Mouse (Mus musculus): ENCODE measurements around the gene Apopt1. TPM values are rescaled to one million over a fixed set of nuclear protein-coding genes. Genes with fewer than 3 reads are reported as not detected.

Apopt1 gene
- polyA plus RNA-seq, 1 experiment from 2014 or later, result 57.4 TPM

GRCm38 (mm10) chr12:111760306-111760908, 47.3 kb downstream of the Apopt1 start:
- peaks cover 3% of the 10 kb centered on the region; the same call in 1 of the 2 replicates for H3K27me3 ChIP-seq (ENCODE audit: low read depth, poor library complexity, severe bottlenecking)
- peaks cover 25% of the 10 kb centered on the region for H3K36me3 ChIP-seq
- 92% methylated on average over 7 of the region's 7 CpGs for WGBS
- peak overlapping the region; percentile 97; the same call in 1 of the 2 replicates for H3K4me3 ChIP-seq
- DNase-seq (ENCODE audit: low spot score), result no peak
- no peaks in the 10 kb centered on the region for H3K9me3 ChIP-seq (replicated peaks)
- peaks cover 36% of the 10 kb centered on the region for H3K4me1 ChIP-seq
- no peak overlapping the region for H3K27ac ChIP-seq

DNA sequence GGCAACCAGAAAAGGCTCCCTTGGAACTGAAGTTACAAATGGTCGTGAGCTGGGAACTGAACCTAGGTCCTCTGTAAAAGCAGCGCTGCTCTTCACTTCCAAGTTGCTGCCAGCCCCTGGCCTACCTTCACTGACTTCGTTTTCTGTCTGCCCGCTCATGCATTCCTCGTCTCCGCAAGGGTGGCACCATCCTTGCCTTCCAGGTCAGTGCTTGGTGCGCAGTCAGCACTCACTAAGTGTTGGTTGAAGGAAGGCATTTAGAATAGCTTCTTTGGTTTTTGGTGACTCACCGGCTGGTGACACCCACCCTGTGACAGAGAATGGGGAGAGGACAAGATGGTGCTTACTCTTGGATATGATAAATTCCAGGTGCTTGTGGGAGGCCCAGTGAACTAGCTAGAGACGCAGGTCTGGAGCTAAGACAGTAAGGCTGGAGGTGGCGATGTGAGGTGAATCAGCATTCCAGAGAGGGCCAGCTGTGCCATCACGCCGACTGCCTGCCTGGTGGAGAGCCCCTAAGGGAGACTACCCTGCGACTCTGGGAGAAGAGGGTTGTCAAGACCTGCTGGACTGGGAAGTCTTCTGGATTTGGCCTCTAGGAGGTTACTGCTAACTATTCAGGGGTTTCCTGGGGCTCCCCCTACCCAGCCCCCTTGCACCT, 49.7 kb downstream of the Apopt1 start:
- no peaks in the 10 kb centered on the region for H3K9me3 ChIP-seq (replicated peaks)
- no peaks in the 10 kb centered on the region for H3K27me3 ChIP-seq (ENCODE audit: low read depth, poor library complexity, severe bottlenecking)
- H3K4me1 ChIP-seq, result peaks cover 28% of the 10 kb centered on the region
- H3K36me3 ChIP-seq, result peaks cover 33% of the 10 kb centered on the region
- no peak overlapping the region for H3K4me3 ChIP-seq
- no peak overlapping the region for H3K27ac ChIP-seq
- DNase-seq (ENCODE audit: low spot score), result no peak
- 95% methylated on average over 13 of the region's 13 CpGs for WGBS

DNA sequence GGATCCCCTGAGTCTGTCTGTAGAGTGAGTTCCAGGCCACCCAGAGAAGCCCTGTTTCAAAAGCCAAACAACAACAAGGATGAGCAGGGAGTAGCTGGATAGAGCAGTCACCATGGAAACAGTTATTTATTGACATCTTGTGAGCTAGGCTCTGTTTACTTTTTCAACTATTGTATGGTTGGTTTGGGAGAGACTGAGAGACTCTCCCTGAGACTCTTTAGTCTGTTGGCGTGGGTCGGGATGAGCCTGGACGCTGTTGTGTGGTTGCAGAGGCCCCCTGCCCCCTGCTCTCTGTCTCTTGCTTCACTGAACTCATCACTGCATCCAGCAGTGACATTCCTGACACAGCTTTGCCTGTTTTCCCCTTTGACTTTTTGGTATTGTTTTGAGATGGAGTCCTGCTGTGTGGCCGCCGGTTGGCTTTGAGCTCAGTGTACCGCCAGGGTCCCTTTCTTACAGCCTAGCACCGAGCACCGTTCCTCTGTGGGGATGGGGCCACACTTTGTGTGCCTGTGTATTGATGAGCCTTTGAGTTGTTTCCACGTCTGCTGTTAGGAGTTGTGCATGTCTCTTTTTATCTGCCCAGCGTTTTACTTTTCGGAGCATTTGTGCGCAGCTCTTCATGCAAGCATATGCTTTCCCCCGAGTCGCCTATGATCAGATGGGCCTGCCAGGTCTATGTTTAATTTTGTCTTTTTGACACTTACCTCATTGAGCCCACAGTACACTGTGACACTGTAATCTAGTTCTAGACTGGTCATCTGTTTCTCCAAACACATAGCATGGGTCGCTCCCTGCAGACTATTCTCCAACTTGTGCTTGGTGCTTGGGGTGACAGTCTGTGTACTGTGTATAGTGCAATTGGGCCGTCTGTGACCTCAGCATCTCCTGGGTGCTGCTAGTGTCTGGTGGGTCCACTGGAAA, 53.5 kb downstream of the Apopt1 start:
- H3K9me3 ChIP-seq (replicated peaks), result no peaks in the 10 kb centered on the region
- H3K27me3 ChIP-seq (ENCODE audit: low read depth, poor library complexity, severe bottlenecking), result no peaks in the 10 kb centered on the region
- peaks cover 7% of the 10 kb centered on the region; the same call in 1 of the 2 replicates for H3K4me1 ChIP-seq
- H3K4me3 ChIP-seq, result no peak overlapping the region
- no peak for DNase-seq (ENCODE audit: low spot score)
- WGBS, result 66% methylated on average over 16 of the region's 16 CpGs
- no peak overlapping the region for H3K27ac ChIP-seq
- H3K36me3 ChIP-seq, result peaks cover 43% of the 10 kb centered on the region

DNA sequence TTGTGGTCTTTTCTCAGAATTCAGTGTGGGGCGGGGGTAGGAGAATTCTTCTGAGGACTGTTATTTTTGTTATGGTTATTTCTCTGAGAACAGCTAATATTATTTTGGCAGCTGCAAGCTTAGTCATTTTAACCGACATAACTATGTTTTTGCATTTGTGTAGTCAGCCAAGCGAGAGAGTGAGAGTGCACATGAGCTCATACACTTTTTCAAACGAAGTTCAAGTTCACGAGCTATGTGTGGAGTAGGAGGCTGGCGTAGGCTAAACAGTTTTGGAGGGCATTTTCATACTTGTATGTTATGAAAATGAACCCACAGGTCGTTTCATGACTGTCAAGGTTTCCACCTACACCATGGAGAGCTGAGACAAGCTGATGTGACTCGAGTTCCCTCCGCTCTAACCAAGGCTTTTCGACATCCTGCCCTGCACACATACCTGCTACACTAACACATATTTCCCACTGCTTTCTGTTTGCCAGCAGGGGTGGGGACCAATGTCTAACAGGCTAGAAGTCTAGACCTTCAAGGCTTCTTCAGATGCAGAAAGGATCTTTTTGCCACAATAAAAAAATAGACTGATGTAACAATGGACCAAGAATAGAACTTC, 55.4 kb downstream of the Apopt1 start:
- DNase-seq (ENCODE audit: low spot score), result no peak
- Histone ChIP-seq H3K36me3 (peaks cover 49% of the 10 kb centered on the region), H3K4me3 (no peak overlapping the region), H3K27me3 (ENCODE audit: low read depth, poor library complexity, severe bottlenecking) (no peaks in the 10 kb centered on the region), H3K4me1 (peaks cover 7% of the 10 kb centered on the region; the same call in 1 of the 2 replicates), H3K27ac (no peak overlapping the region), H3K9me3 (replicated peaks) (no peaks in the 10 kb centered on the region)
- WGBS, result 94% methylated on average over 10 of the region's 10 CpGs

- no peaks in the 10 kb centered on the region for H3K27me3 ChIP-seq (ENCODE audit: low read depth, poor library complexity, severe bottlenecking)
- WGBS, result 51% methylated on average over 10 of the region's 10 CpGs
- no peak overlapping the region for H3K27ac ChIP-seq
- peaks cover 50% of the 10 kb centered on the region for H3K36me3 ChIP-seq
- H3K4me3 ChIP-seq, result no peak overlapping the region
- no peaks in the 10 kb centered on the region for H3K9me3 ChIP-seq (replicated peaks)
- DNase-seq (ENCODE audit: low spot score), result no peak
- H3K4me1 ChIP-seq, result peaks cover 7% of the 10 kb centered on the region; the same call in 1 of the 2 replicates
Measured at GRCm38 (mm10) chr12:111769306-111769705, 56.2 kb downstream of the Apopt1 start.

GRCm38 (mm10) chr12:111769816-111770577, 56.9 kb downstream of the Apopt1 start:
- H3K27me3 ChIP-seq (ENCODE audit: low read depth, poor library complexity, severe bottlenecking), result no peaks in the 10 kb centered on the region
- no peak for DNase-seq (ENCODE audit: low spot score)
- no peaks in the 10 kb centered on the region for H3K9me3 ChIP-seq (replicated peaks)
- 74% methylated on average over 8 of the region's 9 CpGs for WGBS
- no peak overlapping the region for H3K27ac ChIP-seq
- peaks cover 57% of the 10 kb centered on the region for H3K36me3 ChIP-seq
- H3K4me3 ChIP-seq, result no peak overlapping the region
- H3K4me1 ChIP-seq, result peaks cover 7% of the 10 kb centered on the region; the same call in 1 of the 2 replicates

DNA sequence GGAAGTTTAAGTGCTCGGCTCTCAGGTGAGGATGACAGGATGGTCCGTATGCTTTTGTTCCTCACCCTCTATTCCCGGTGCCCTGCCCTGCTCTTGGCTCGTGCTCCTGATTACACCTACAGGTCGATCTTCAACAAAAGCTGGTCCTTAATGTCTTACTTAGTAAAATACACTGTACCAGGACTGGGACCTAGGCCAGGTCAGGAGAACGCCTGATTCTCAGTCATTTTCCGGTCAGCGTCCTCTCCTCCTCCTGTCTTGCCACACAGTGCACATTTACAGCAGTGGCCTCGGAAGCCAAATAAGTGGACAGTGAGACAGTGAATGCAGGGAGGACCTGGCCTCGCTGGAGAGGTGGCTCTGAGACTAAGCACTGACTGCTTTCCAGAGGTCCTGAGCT, 57.6 kb downstream of the Apopt1 start:
- 92% methylated on average over 10 of the region's 10 CpGs for WGBS
- peaks cover 7% of the 10 kb centered on the region; the same call in 1 of the 2 replicates for H3K4me1 ChIP-seq
- no peaks in the 10 kb centered on the region for H3K27me3 ChIP-seq (ENCODE audit: low read depth, poor library complexity, severe bottlenecking)
- H3K27ac ChIP-seq, result no peak overlapping the region
- H3K9me3 ChIP-seq (replicated peaks), result no peaks in the 10 kb centered on the region
- H3K4me3 ChIP-seq, result no peak overlapping the region
- no peak for DNase-seq (ENCODE audit: low spot score)
- H3K36me3 ChIP-seq, result peaks cover 63% of the 10 kb centered on the region

- peaks cover 6% of the 10 kb centered on the region; the same call in 1 of the 2 replicates for H3K4me1 ChIP-seq
- 90% methylated on average over 16 of the region's 16 CpGs for WGBS
- no peak overlapping the region for H3K27ac ChIP-seq
- DNase-seq (ENCODE audit: low spot score), result no peak
- no peaks in the 10 kb centered on the region for H3K9me3 ChIP-seq (replicated peaks)
- H3K27me3 ChIP-seq (ENCODE audit: low read depth, poor library complexity, severe bottlenecking), result no peaks in the 10 kb centered on the region
- H3K36me3 ChIP-seq, result peaks cover 79% of the 10 kb centered on the region
- H3K4me3 ChIP-seq, result no peak overlapping the region
Measured at GRCm38 (mm10) chr12:111774156-111774555, 61.1 kb downstream of the Apopt1 start.

- DNase-seq (ENCODE audit: low spot score), result no peak
- Histone ChIP-seq H3K9me3 (replicated peaks) (no peaks in the 10 kb centered on the region), H3K4me1 (no peaks in the 10 kb centered on the region), H3K27ac (no peak overlapping the region), H3K27me3 (ENCODE audit: low read depth, poor library complexity, severe bottlenecking) (no peaks in the 10 kb centered on the region), H3K4me3 (no peak overlapping the region), H3K36me3 (peaks cover 86% of the 10 kb centered on the region)
- WGBS, result 84% methylated on average over 15 of the region's 15 CpGs
Measured at GRCm38 (mm10) chr12:111774845-111775244, 61.8 kb downstream of the Apopt1 start.

GRCm38 (mm10) chr12:111777919-111778318, 64.9 kb downstream of the Apopt1 start:
- Histone ChIP-seq H3K9me3 (replicated peaks) (no peaks in the 10 kb centered on the region), H3K36me3 (peaks cover 98% of the 10 kb centered on the region), H3K27me3 (ENCODE audit: low read depth, poor library complexity, severe bottlenecking) (no peaks in the 10 kb centered on the region), H3K27ac (no peak overlapping the region), H3K4me3 (no peak overlapping the region), H3K4me1 (0 out of 2 replicates have a peak, but pooled peaks cover 3% of the 10 kb centered on the region)
- WGBS, result 93% methylated on average over 13 of the region's 13 CpGs
- DNase-seq (ENCODE audit: low spot score), result no peak

GRCm38 (mm10) chr12:111779544-111779943, 66.5 kb downstream of the Apopt1 start:
- no peak for DNase-seq (ENCODE audit: low spot score)
- Histone ChIP-seq H3K4me3 (no peak overlapping the region), H3K4me1 (0 out of 2 replicates have a peak, but pooled peaks cover 3% of the 10 kb centered on the region), H3K27ac (no peak overlapping the region), H3K36me3 (peaks cover 98% of the 10 kb centered on the region), H3K9me3 (replicated peaks) (no peaks in the 10 kb centered on the region), H3K27me3 (ENCODE audit: low read depth, poor library complexity, severe bottlenecking) (no peaks in the 10 kb centered on the region)
- 97% methylated on average over 1 of the region's 1 CpGs for WGBS

DNA sequence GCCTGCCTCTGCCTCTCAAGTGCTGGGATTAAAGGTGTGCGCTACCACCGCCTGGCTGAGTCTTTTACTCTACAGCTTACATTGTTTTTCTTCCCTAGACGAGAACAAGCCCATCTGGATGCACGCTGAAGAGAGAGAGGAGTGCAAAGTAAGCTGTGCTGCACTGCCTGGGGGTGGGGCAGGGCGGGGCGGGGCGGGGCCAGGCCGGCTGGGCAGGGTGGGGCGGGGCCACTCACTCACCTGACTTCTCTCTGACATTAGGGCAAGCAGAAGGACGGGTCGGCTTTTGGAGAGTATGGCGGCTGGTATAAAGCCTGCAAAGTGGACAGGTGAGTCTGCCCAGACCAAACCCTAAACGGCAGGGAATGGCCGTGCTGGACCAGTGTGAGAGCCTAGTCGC, 72.1 kb downstream of the Apopt1 start:
- Histone ChIP-seq H3K36me3 (peaks cover 99% of the 10 kb centered on the region), H3K9me3 (replicated peaks) (no peaks in the 10 kb centered on the region), H3K4me1 (0 out of 2 replicates have a peak, but pooled peaks cover 3% of the 10 kb centered on the region), H3K4me3 (no peak overlapping the region), H3K27me3 (ENCODE audit: low read depth, poor library complexity, severe bottlenecking) (no peaks in the 10 kb centered on the region), H3K27ac (no peak overlapping the region)
- DNase-seq (ENCODE audit: low spot score), result no peak
- 62% methylated on average over 15 of the region's 15 CpGs for WGBS

All from limb, embryonic 10.5 days (tissue).